Comparison of ENCODE assay signal across 8 mouse cellular contexts in genomic region chr16:63856658-63857552, GRCm38 (mm10). TPM values are rescaled to one million over a fixed set of nuclear protein-coding genes. Genes with fewer than 3 reads are reported as not detected.
DNase-seq lines count a peak whose midpoint lies in the region; ATAC-seq and TF ChIP-seq lines count a peak whose summit lies in the region.

No protein-coding gene starts in this region.

- TF ChIP-seq POLR2A in cortical plate, adult 2 months (IDR thresholded peaks at IDR 0.05; ENCODE audit: extremely low read depth, insufficient read depth, low read length), result peak; percentile 59; the same call in 1 of the 2 replicates

- H3K4me3 ChIP-seq in cortical plate, adult 2 months (ENCODE audit: insufficient read depth, low read length), result peak overlapping the region; percentile 68
- H3K4me3 ChIP-seq in hindbrain, embryonic 16.5 days (ENCODE audit: low read length), result peak overlapping the region; percentile 78

- 3% methylated on average over 31 of the region's 33 CpGs for WGBS in hindbrain, embryonic 16.5 days

- peak; percentile 48 for TF ChIP-seq CTCF in cortical plate, adult 2 months (IDR thresholded peaks at IDR 0.05; ENCODE audit: extremely low read depth, insufficient read depth, low read length)

- no peaks in the 10 kb centered on the region for H3K4me1 ChIP-seq in cortical plate, adult 2 months (ENCODE audit: control insufficient read depth, insufficient read depth, low read length)
- no peaks in the 10 kb centered on the region for H3K4me1 ChIP-seq in hindbrain, embryonic 16.5 days (ENCODE audit: control insufficient read depth, insufficient read depth, low read depth, low read length)

- H3K4me2 ChIP-seq in hindbrain, embryonic 16.5 days (ENCODE audit: low read length), result peak overlapping the region; percentile 70

- peak overlapping the region; percentile 37; the same call in 1 of the 2 replicates for H3K27ac ChIP-seq in cortical plate, adult 2 months (ENCODE audit: insufficient read depth, low read length)
- peak overlapping the region; percentile 92 for H3K27ac ChIP-seq in hindbrain, embryonic 16.5 days (ENCODE audit: low read depth, low read length)

- peak; percentile 69 for DNase-seq in adrenal gland, postnatal 25 days
- DNase-seq in gastrocnemius, postnatal 10 days, result peak; percentile 66
- DNase-seq in left cerebral cortex, adult 18-20 months (ENCODE audit: low spot score in 2 of 2), result peak; percentile 76 to 86
- DNase-seq in lung, postnatal 14 days, result peak; percentile 63
- DNase-seq in right cerebral cortex, adult 2 months (ENCODE audit: low spot score in 2 of 2), result peak; percentile 85 to 86
- no peak for DNase-seq in B cell, adult 2 months

- peak; percentile 98 for ATAC-seq in hindbrain, embryonic 16.5 days

- H3K9me3 ChIP-seq in hindbrain, embryonic 16.5 days (ENCODE audit: control insufficient read depth, low read length), result no peaks in the 10 kb centered on the region

- H3K36me3 ChIP-seq in hindbrain, embryonic 16.5 days (ENCODE audit: control insufficient read depth, insufficient read depth, low read length), result no peaks in the 10 kb centered on the region

- H3K9ac ChIP-seq in hindbrain, embryonic 16.5 days (ENCODE audit: low read depth, low read length), result peak overlapping the region; percentile 86

- H3K27me3 ChIP-seq in hindbrain, embryonic 16.5 days (replicated peaks; ENCODE audit: control insufficient read depth, insufficient read depth, low read length), result no peaks in the 10 kb centered on the region

RNA-seq across cellular contexts. Expression of gene Epha3, which starts 7.1 kb away (rescaled TPM):
- 1.6 and 2.3 TPM in 2 replicates for total RNA-seq in adrenal gland, postnatal 25 days (2021)
- 3.0 TPM in 2 replicates for polyA plus RNA-seq in cortical plate, adult 2 months (2012; rRNA removed)
- total RNA-seq in gastrocnemius, postnatal 10 days (2021), result 1 to 10 TPM; 3.3 to 5.0 TPM
- 19.2 and 22.0 TPM in 2 replicates for polyA plus RNA-seq in hindbrain, embryonic 16.5 days (2015; fragmentation: Nextera tagmentation; extraction: Ambion mirVana)
- 10 to 100 TPM in 1 of 2 experiments, 1 to 10 TPM in 1; 9.3 to 12.0 TPM for total RNA-seq in left cerebral cortex, adult 18-20 months (2021)

Comparison
In these comparisons a context has a peak if more than half of its experiments do, and no peak if none do; other contexts are left out.
1. DNase-seq: peak in adrenal gland, postnatal 25 days (single experiment), gastrocnemius, postnatal 10 days (single experiment), left cerebral cortex, adult 18-20 months (2 of 2), lung, postnatal 14 days (single experiment) and right cerebral cortex, adult 2 months (2 of 2); none in B cell, adult 2 months (0 of 2).